18 mouse cellular contexts compared by ENCODE assay signal in the genomic region with DNA sequence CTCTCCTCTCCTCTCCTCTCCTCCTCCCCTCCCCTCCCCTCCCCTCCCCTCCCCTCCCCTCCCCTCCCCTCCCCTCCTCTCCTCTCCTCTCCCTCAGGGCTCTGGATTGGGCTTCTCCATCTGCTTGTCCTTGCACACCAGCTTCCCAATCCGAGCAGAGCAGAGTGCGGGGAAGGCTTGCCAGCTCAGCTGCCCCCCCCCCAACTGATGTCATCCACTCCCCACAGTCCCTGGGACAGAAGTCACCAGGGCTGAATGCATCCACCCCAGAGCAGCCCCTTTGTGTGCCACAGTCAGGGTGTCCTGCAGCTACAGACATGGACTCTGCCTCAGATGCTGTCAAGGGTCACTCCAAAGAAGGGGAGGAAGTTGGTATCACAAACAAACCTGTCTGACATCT. TPM values are rescaled to one million over a fixed set of nuclear protein-coding genes. Genes with fewer than 3 reads are reported as not detected.
DNase-seq lines count a peak whose midpoint lies in the region; ATAC-seq and TF ChIP-seq lines count a peak whose summit lies in the region.
"Had no signal": no experiment of that assay in that cellular context is flagged by ENCODE, and none has a peak within 500 bp of the region (broad histone marks: within the 10 kb centered on the region; RNA-seq: fewer than 3 reads in every experiment).

No protein-coding gene starts in this region.

- H3K9ac ChIP-seq in forebrain, embryonic 12.5 days = no peak overlapping the region
- no peak overlapping the region for H3K9ac ChIP-seq in hindbrain, embryonic 14.5 days
- no peak overlapping the region for H3K9ac ChIP-seq in neural tube, embryonic 13.5 days
- H3K9ac ChIP-seq: embryonic facial prominence, embryonic 13.5 days; heart, embryonic 12.5 days; liver, embryonic 13.5 days had no signal

- H3K27me3 ChIP-seq in forebrain, embryonic 12.5 days = peaks cover 19% of the 10 kb centered on the region
- H3K27me3 ChIP-seq in hindbrain, embryonic 14.5 days (ENCODE audit: control insufficient read depth, insufficient read depth, low read length) = no peaks in the 10 kb centered on the region
- H3K27me3 ChIP-seq in neural tube, embryonic 13.5 days = peaks cover under 1% of the 10 kb centered on the region; the same call in 1 of the 2 replicates

- no peaks in the 10 kb centered on the region for H3K36me3 ChIP-seq in forebrain, embryonic 12.5 days (replicated peaks)
- no peaks in the 10 kb centered on the region for H3K36me3 ChIP-seq in hindbrain, embryonic 14.5 days (replicated peaks; ENCODE audit: control insufficient read depth, insufficient read depth)
- no peaks in the 10 kb centered on the region for H3K36me3 ChIP-seq in neural tube, embryonic 13.5 days
- H3K36me3 ChIP-seq: embryonic facial prominence, embryonic 13.5 days; heart, embryonic 12.5 days; liver, embryonic 13.5 days had no signal

- no peak for DNase-seq in left cerebral cortex, adult 2 months (ENCODE audit: extremely low spot score in 1 of 2, low spot score in 2 of 2)
- no peak for DNase-seq in left cerebral cortex, postnatal 14 days (ENCODE audit: low spot score in 2 of 2)
- DNase-seq in hindbrain, embryonic 14.5 days (ENCODE audit: low spot score) = no peak
- DNase-seq in gastrocnemius, postnatal 14 days = no peak
- no peak for DNase-seq in adrenal gland, adult 18-20 months (ENCODE audit: low spot score in 2 of 2)
- no peak for DNase-seq in layer of hippocampus, postnatal 36 days
- DNase-seq: adrenal gland, adult 8-10 months; gastrocnemius, postnatal 36 days; heart, postnatal 4 days; kidney, adult 9 months; liver, embryonic 13.5 days; spleen, adult 18-20 months; thymus, postnatal 36 days had no signal

- H3K4me2 ChIP-seq in forebrain, embryonic 12.5 days = no peak overlapping the region
- H3K4me2 ChIP-seq in hindbrain, embryonic 14.5 days (replicated peaks) = no peak overlapping the region
- no peak overlapping the region for H3K4me2 ChIP-seq in neural tube, embryonic 13.5 days
- H3K4me2 ChIP-seq: heart, embryonic 12.5 days; liver, embryonic 13.5 days had no signal

- no peak overlapping the region for H3K4me3 ChIP-seq in left cerebral cortex, adult 2 months
- H3K4me3 ChIP-seq in forebrain, embryonic 12.5 days (replicated peaks) = no peak overlapping the region
- H3K4me3 ChIP-seq in hindbrain, embryonic 14.5 days (replicated peaks; ENCODE audit: low read length) = no peak overlapping the region
- no peak overlapping the region for H3K4me3 ChIP-seq in neural tube, embryonic 13.5 days
- H3K4me3 ChIP-seq: heart, embryonic 12.5 days; liver, embryonic 13.5 days had no signal

- intact Hi-C loops in left cerebral cortex, adult 2 months (cut with DNase I) = no loop called here
- intact Hi-C loops in left cerebral cortex, postnatal 14 days (cut with DNase I) = no loop called here
- intact Hi-C loops in gastrocnemius, postnatal 14 days (cut with DNase I; ENCODE audit: low total_unique reads) = loop anchor here (5.0 kb wide), 1 partner anchor 56 kb away; no protein-coding TSS in a partner anchor

- H3K4me1 ChIP-seq in forebrain, embryonic 12.5 days = peaks cover 33% of the 10 kb centered on the region
- peaks cover 24% of the 10 kb centered on the region for H3K4me1 ChIP-seq in hindbrain, embryonic 14.5 days (replicated peaks; ENCODE audit: control insufficient read depth, insufficient read depth, low read length)
- H3K4me1 ChIP-seq in neural tube, embryonic 13.5 days (replicated peaks) = peaks cover 47% of the 10 kb centered on the region
- H3K4me1 ChIP-seq: liver, embryonic 13.5 days had no signal

- H3K27ac ChIP-seq in left cerebral cortex, adult 2 months = peak overlapping the region; percentile 55; the same call in 1 of the 2 replicates
- peak overlapping the region; percentile 81 for H3K27ac ChIP-seq in forebrain, embryonic 12.5 days
- H3K27ac ChIP-seq in hindbrain, embryonic 14.5 days = peak overlapping the region; percentile 83
- peak overlapping the region; percentile 78 for H3K27ac ChIP-seq in neural tube, embryonic 13.5 days (replicated peaks)
- H3K27ac ChIP-seq: embryonic facial prominence, embryonic 13.5 days; liver, embryonic 13.5 days; stomach, postnatal 0 days had no signal

- no peaks in the 10 kb centered on the region for H3K9me3 ChIP-seq in forebrain, embryonic 12.5 days
- no peaks in the 10 kb centered on the region for H3K9me3 ChIP-seq in hindbrain, embryonic 14.5 days (ENCODE audit: control insufficient read depth, low read length)
- H3K9me3 ChIP-seq in neural tube, embryonic 13.5 days = no peaks in the 10 kb centered on the region
- H3K9me3 ChIP-seq: embryonic facial prominence, embryonic 13.5 days; heart, embryonic 12.5 days; liver, embryonic 13.5 days had no signal

- no peak for TF ChIP-seq CTCF in left cerebral cortex, adult 2 months (IDR thresholded peaks at IDR 0.05)

- 43% methylated on average over 2 of the region's 2 CpGs for WGBS in forebrain, embryonic 12.5 days
- 16% methylated on average over 2 of the region's 2 CpGs for WGBS in hindbrain, embryonic 14.5 days
- 12% methylated on average over 2 of the region's 2 CpGs for WGBS in neural tube, embryonic 13.5 days

- no peak; the same call in 1 of the 2 replicates for ATAC-seq in forebrain, embryonic 12.5 days (ENCODE audit: low FRiP score)
- ATAC-seq in hindbrain, embryonic 14.5 days (ENCODE audit: low FRiP score) = 0 out of 2 replicates have a peak, but pooled peaks have one; percentile 38
- no peak; the same call in 1 of the 2 replicates for ATAC-seq in neural tube, embryonic 13.5 days (ENCODE audit: low read depth)

RNA-seq across cellular contexts. Expression of a gene that starts 4.5 kb away (rescaled TPM):
- total RNA-seq in left cerebral cortex, adult 2 months (2021) = 100 to 1,000 TPM; 345 to 353 TPM
- 100 to 1,000 TPM; 297 to 325 TPM for total RNA-seq in left cerebral cortex, postnatal 14 days (2021)
- 17.0 and 19.6 TPM in 2 replicates for polyA plus RNA-seq in forebrain, embryonic 12.5 days (2016; fragmentation: Nextera tagmentation; extraction: Ambion mirVana)
- polyA plus RNA-seq in hindbrain, embryonic 14.5 days (2014; fragmentation: Nextera tagmentation; extraction: Ambion mirVana) = 64.7 and 69.3 TPM in 2 replicates
- 69.4 and 71.2 TPM in 2 replicates for polyA plus RNA-seq in neural tube, embryonic 13.5 days (2015; fragmentation: Nextera tagmentation; extraction: Ambion mirVana)
- total RNA-seq in gastrocnemius, postnatal 14 days (2021) = under 1 TPM; 0.20 to 0.27 TPM
- 1 to 10 TPM; 3.7 to 5.0 TPM for total RNA-seq in adrenal gland, adult 18-20 months (2021)
- total RNA-seq in layer of hippocampus, postnatal 36 days (2021) = 100 to 1,000 TPM; 266 to 269 TPM

Comparison
In these comparisons a context has a peak if more than half of its experiments do, and no peak if none do; other contexts are left out.
1. RNA of a gene that starts 4.5 kb away (total RNA-seq): 345 to 353 TPM in left cerebral cortex, adult 2 months, 297 to 325 TPM in left cerebral cortex, postnatal 14 days and 266 to 269 TPM in layer of hippocampus, postnatal 36 days; 3.7 to 5.0 TPM in adrenal gland, adult 18-20 months and 0.20 to 0.27 TPM in gastrocnemius, postnatal 14 days; every median in the first group is over 10 times any median in the second.
2. Peak in every context shown above with its lines, with median percentiles within 50 percentile points of each other: H3K27ac ChIP-seq.